Mouse (Mus musculus): ENCODE results near the gene Rsph6a. TPM values are rescaled to one million over a fixed set of nuclear protein-coding genes. Genes with fewer than 3 reads are reported as not detected.

Gene Rsph6a
- polyA plus RNA-seq, 1 experiment from 2014 or later, result not detected

DNA sequence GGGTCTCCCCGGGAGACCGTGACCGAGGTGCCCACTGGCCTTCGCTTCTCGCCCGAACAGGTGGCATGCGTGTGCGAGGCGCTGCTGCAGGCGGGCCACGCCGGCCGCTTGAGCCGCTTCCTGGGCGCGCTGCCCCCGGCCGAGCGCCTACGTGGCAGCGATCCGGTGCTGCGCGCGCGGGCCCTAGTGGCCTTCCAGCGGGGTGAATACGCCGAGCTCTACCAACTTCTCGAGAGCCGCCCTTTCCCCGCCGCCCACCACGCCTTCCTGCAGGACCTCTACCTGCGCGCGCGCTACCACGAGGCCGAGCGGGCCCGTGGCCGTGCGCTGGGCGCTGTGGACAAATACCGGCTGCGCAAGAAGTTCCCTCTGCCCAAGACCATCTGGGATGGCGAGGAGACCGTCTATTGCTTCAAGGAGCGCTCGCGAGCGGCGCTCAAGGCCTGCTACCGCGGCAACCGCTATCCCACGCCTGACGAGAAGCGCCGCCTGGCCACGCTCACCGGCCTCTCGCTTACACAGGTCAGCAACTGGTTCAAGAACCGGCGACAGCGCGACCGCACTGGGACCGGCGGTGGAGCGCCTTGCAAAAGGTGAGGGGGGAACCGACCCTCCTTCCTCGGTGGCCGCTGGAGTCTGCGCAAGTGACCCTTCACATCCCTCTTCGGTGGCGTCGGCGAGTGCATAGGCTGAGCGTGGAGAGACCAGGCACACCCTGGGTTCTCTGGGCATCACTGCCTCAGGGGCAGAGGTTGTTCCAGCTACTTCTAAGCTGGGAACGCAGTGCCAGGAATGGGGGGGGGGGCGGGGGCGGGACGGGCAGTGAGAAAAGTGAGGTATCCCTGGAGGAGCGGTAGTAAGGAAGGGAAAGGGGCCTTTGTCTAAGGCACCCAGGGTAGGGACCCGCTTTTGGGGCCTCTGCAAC lies 40.6 kb downstream of the Rsph6a start:
- ChIA-PET CTCF (interaction anchor here (4.2 to 17.1 kb wide), 3 partner anchors 12 to 20 kb away, joined by 18 to 238 read pairs (median 18); partner anchors contain the start of gene Dmwd), POLR2A (interaction anchor here (1.2 to 5.8 kb wide), 5 partner anchors 12 to 92 kb away, joined by 3 to 48 read pairs (median 6); partner anchors contain the start of genes Dmpk, Dmwd and Fbxo46)
- DNase-seq (ENCODE audit: low read depth, low spot score) (no peak), ATAC-seq (peak; percentile 5)
- TF ChIP-seq CTCF (IDR thresholded peaks at IDR 0.05), result no peak
- no peaks in the 10 kb centered on the region for H3K27me3 ChIP-seq
- in situ Hi-C loops (cut with MboI; ENCODE audit: low pct_unique_long_range_greater_than_20kb), result no loop called here

DNA sequence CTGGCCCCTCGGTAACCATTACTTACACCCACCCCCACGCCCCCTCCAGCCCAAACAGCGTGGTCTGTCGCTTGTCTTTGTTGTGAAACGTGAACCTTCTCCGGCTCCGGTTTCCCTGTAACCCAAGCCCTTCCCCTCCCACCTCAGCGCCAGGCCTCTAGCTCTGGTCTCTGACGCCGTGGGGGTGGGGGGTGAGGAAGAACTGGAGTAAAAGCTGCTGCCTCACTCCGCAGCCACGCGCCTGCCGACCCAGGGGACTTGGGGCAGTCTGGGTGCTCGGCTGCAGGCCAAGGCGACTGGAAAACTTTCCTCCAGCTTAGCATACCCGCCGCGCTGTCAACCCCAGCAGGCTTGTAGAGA lies 41.2 kb downstream of the Rsph6a start:
- TF ChIP-seq CTCF (IDR thresholded peaks at IDR 0.05), result no peak
- DNase-seq (ENCODE audit: low read depth, low spot score) (no peak), ATAC-seq (peak; percentile 40)
- in situ Hi-C loops (cut with MboI; ENCODE audit: low pct_unique_long_range_greater_than_20kb), result no loop called here
- no peaks in the 10 kb centered on the region for H3K27me3 ChIP-seq
- CTCF ChIA-PET, result interaction anchor here (4.2 to 17.1 kb wide), 3 partner anchors 11 to 21 kb away, joined by 18 to 238 read pairs (median 18); partner anchors contain the start of gene Dmwd
- POLR2A ChIA-PET, result interaction anchor here (1.1 to 5.8 kb wide), 6 partner anchors 11 to 93 kb away, joined by 3 to 48 read pairs (median 6); partner anchors contain the start of genes Dmpk, Dmwd and Fbxo46

DNA sequence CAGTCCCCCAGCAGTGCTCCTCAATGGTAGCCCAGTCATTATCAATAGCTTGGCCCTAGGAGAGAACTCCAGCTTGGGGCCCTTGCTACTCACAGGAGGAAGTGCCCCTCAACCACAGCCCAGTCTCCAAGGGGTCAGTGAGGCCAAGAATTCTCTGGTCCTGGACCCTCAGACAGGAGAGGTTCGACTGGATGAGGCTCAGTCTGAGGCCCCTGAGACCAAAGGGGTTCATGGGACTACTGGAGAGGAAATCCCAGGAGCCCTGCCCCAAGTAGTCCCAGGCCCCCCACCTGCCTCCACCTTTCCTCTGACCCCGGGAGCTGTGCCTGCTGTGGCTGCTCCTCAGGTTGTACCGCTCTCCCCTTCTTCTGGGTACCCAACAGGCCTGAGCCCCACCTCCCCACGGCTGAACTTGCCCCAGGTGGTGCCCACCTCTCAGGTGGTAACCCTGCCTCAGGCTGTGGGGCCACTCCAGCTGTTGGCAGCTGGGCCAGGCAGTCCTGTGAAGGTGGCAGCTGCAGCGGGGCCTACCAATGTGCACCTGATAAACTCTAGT lies 42.0 kb downstream of the Rsph6a start:
- TF ChIP-seq CTCF (IDR thresholded peaks at IDR 0.05), result no peak
- CTCF ChIA-PET, result interaction anchor here (4.2 to 17.1 kb wide), 3 partner anchors 11 to 22 kb away, joined by 18 to 238 read pairs (median 18); partner anchors contain the start of gene Dmwd
- in situ Hi-C loops (cut with MboI; ENCODE audit: low pct_unique_long_range_greater_than_20kb), result no loop called here
- no peaks in the 10 kb centered on the region for H3K27me3 ChIP-seq
- DNase-seq (ENCODE audit: low read depth, low spot score), result no peak
- ATAC-seq, result no peak
- POLR2A ChIA-PET, result interaction anchor here (1.1 to 5.8 kb wide), 5 partner anchors 11 to 94 kb away, joined by 3 to 48 read pairs (median 6); partner anchors contain the start of genes Dmpk, Dmwd and Fbxo46

DNA sequence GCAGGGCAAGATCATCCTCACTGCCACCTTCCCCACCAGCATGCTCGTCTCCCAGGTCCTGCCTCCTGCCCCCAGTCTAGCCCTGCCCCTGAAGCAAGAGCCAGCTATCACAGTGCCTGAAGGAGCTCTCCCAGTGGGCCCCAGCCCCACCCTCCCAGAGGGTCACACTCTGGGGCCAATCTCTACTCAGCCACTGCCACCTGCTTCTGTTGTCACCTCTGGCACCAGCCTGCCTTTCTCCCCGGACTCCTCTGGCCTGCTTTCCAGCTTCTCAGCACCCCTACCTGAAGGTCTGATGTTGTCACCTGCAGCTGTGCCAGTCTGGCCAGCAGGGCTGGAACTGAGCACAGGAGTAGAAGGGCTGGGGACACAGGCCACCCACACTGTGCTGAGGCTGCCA lies 42.7 kb downstream of the Rsph6a start:
- ATAC-seq (no peak), DNase-seq (ENCODE audit: low read depth, low spot score) (no peak)
- in situ Hi-C loops (cut with MboI; ENCODE audit: low pct_unique_long_range_greater_than_20kb), result no loop called here
- POLR2A ChIA-PET, result no interaction called here
- no peak for TF ChIP-seq CTCF (IDR thresholded peaks at IDR 0.05)
- no peaks in the 10 kb centered on the region for H3K27me3 ChIP-seq
- CTCF ChIA-PET, result interaction anchor here (4.2 to 4.3 kb wide), 2 partner anchors 10 to 16 kb away, joined by 18 read pairs; no protein-coding TSS in a partner anchor

DNA sequence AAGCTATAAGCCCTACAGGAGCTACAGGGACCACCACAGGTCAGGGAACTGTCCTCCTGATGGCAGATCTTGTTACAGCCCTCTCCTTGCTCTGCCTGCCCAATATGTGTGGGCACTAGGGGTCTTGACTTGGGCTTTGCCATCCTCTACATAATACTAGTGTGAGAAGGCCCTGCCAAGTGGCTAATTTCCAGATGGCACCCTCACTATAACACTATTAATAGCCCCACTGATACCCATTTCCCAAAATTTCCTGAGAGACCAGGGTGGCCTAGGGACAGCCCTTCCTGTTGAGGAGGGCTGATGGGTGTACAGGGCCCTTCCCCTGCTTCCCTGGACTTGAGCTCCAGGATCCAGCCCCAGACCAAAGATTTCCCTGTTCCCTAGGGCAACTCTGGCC lies 43.4 kb downstream of the Rsph6a start:
- no peak for TF ChIP-seq CTCF (IDR thresholded peaks at IDR 0.05)
- DNase-seq (ENCODE audit: low read depth, low spot score) (no peak), ATAC-seq (no peak)
- ChIA-PET CTCF (interaction anchor here (4.2 to 4.3 kb wide), 2 partner anchors 9 to 16 kb away, joined by 18 read pairs; no protein-coding TSS in a partner anchor), POLR2A (interaction anchor here (1.0 kb wide), 1 partner anchor 52 kb away, joined by 3 read pairs; no protein-coding TSS in a partner anchor)
- H3K27me3 ChIP-seq, result no peaks in the 10 kb centered on the region
- in situ Hi-C loops (cut with MboI; ENCODE audit: low pct_unique_long_range_greater_than_20kb), result no loop called here

DNA sequence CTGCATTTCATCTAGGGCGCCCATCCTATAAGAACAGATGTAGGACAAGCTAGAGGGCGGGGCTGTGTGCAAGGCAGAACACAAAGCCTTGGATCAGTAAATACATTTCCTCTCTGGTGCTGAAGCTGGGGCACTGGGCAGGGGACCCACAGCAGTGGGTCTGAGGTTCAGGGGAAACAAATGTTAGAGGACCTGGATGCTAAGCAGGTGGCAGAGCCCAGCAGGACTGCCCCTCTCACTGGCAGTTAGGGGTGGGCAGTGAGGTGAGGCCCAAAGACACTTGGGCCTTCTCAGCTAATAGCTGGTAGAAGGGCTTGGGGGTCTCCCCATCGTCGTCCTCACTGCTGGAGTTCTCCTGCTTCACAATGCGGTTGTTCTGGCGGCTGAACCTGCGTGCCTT lies 44.3 kb downstream of the Rsph6a start:
- H3K27me3 ChIP-seq, result no peaks in the 10 kb centered on the region
- in situ Hi-C loops (cut with MboI; ENCODE audit: low pct_unique_long_range_greater_than_20kb), result no loop called here
- TF ChIP-seq CTCF (IDR thresholded peaks at IDR 0.05), result no peak
- no peak for DNase-seq (ENCODE audit: low read depth, low spot score)
- ChIA-PET CTCF (interaction anchor here (0.9 to 4.3 kb wide), 3 partner anchors 8 to 122 kb away, joined by 3 to 18 read pairs (median 18); no protein-coding TSS in a partner anchor), POLR2A (interaction anchor here (1.0 to 1.4 kb wide), 3 partner anchors 9 to 51 kb away, joined by 3 to 4 read pairs (median 3); no protein-coding TSS in a partner anchor)
- no peak for ATAC-seq

DNA sequence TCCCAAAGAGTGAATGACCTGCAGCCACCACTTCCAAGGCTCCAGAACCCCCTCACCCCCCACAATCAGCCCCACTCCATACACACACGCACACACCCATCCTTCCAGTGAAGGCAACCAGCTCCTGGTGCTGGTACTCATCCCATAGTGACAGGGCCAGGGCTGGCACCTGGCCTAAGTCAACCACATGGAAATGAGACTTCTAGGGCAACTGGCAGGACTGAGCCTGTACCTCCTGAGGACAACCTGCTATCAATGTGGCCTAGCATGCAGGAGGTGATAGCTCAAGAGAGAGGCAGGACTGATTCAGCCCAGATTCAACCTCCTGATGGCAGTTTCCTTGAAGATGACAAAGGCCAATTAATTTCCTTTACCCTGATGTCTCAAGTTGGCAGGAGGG lies 45.8 kb downstream of the Rsph6a start:
- in situ Hi-C loops (cut with MboI; ENCODE audit: low pct_unique_long_range_greater_than_20kb), result no loop called here
- ChIA-PET CTCF (interaction anchor here (1.4 to 3.6 kb wide), 2 partner anchors 13 to 56 kb away, joined by 4 to 11 read pairs; no protein-coding TSS in a partner anchor), POLR2A (interaction anchor here (1.4 kb wide), 1 partner anchor 13 kb away, joined by 3 read pairs; no protein-coding TSS in a partner anchor)
- DNase-seq (ENCODE audit: low read depth, low spot score), result no peak
- ATAC-seq, result no peak
- no peak for TF ChIP-seq CTCF (IDR thresholded peaks at IDR 0.05)
- no peaks in the 10 kb centered on the region for H3K27me3 ChIP-seq

DNA sequence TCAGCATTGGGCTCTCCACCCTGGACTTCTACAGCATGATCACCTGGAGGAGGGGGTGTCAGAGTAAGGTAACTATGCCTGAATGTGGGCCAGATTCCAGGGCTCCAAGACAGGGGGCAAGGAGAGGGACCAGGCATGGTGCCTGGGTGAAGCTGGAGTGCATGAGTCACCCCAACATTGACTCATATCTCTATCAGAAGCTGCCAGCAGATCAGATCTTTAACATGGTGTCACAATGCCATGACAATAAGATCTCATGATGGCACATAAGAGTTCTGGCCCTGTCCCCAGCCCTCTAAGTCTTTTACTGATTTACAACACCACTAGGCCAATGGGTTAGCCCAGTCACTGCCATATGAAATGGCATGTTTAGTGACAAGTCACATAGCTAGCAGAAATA lies 49.3 kb downstream of the Rsph6a start:
- no peak for TF ChIP-seq CTCF (IDR thresholded peaks at IDR 0.05)
- ChIA-PET CTCF (interaction anchor here (3.6 kb wide), 1 partner anchor 10 kb away, joined by 11 read pairs; no protein-coding TSS in a partner anchor), POLR2A (no interaction called here)
- ATAC-seq (no peak), DNase-seq (ENCODE audit: low read depth, low spot score) (no peak)
- in situ Hi-C loops (cut with MboI; ENCODE audit: low pct_unique_long_range_greater_than_20kb), result no loop called here
- H3K27me3 ChIP-seq, result no peaks in the 10 kb centered on the region

DNA sequence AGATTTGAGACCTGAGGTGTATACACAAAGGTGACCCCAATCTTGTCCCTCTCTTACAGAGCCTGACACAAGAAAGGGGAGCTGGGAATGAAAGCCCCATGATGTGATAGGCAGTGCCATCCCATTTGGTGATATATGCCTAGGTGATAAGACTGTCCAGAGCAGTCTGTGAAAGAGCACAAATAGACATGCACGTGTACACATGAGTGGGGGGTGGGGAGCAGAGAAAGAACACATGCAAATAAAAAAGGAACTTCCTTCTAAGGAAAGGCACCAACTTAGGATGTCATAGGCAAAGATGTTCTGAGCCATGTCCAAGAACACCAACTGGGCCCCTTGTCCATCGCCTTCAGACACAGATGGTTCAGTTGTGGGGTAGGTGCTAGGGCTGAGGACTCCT lies 50.0 kb downstream of the Rsph6a start:
- no peak for ATAC-seq
- in situ Hi-C loops (cut with MboI; ENCODE audit: low pct_unique_long_range_greater_than_20kb), result no loop called here
- no peaks in the 10 kb centered on the region for H3K27me3 ChIP-seq
- ChIA-PET POLR2A (no interaction called here), CTCF (interaction anchor here (1.4 kb wide), 1 partner anchor 10 kb away, joined by 4 read pairs; no protein-coding TSS in a partner anchor)
- TF ChIP-seq CTCF (IDR thresholded peaks at IDR 0.05), result no peak
- DNase-seq (ENCODE audit: low read depth, low spot score), result no peak

DNA sequence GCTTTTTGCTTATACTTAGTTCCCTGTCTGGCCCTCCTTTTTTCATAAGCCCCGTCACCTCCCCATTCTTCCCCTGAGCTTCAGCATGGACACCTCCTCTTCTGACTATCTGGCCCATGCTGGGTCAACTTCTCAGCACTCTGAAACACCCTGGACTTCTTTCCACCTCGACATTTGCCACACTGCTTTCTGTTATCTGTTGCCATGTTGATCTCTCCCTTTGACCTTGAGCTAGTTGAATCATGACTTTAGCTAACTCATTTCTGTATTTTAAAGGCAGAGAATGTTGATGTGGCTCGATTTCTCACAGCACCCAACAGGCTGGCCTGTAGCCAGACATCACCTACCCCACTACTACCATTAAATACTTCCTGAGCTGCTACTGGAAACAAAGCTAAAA lies 52.9 kb downstream of the Rsph6a start:
- ATAC-seq (no peak), DNase-seq (ENCODE audit: low read depth, low spot score) (no peak)
- POLR2A ChIA-PET, result interaction anchor here (0.9 to 1.6 kb wide), 3 partner anchors 9 to 12 kb away, joined by 3 to 4 read pairs (median 3); partner anchors contain the start of gene Fbxo46
- no peak for TF ChIP-seq CTCF (IDR thresholded peaks at IDR 0.05)
- CTCF ChIA-PET, result interaction anchor here (1.1 to 3.1 kb wide), 2 partner anchors 9 to 10 kb away, joined by 4 to 18 read pairs; no protein-coding TSS in a partner anchor
- in situ Hi-C loops (cut with MboI; ENCODE audit: low pct_unique_long_range_greater_than_20kb), result no loop called here
- no peaks in the 10 kb centered on the region for H3K27me3 ChIP-seq
